Mouse (Mus musculus): ENCODE measurements around the gene Cox7c. TPM values are rescaled to one million over a fixed set of nuclear protein-coding genes. Genes with fewer than 3 reads are reported as not detected.
"Not testable (repeated sequence)": the region's sequence is repeated elsewhere in the genome, so short reads cannot be mapped to it uniquely, and the experiment has no call there.

Gene Cox7c
- 353 and 518 TPM in 2 replicates for total RNA-seq (2017)

- peak; percentile 99 for ATAC-seq (replicated peaks; ENCODE audit: low read depth, poor library complexity, severe bottlenecking)
Observed at GRCm38 (mm10) chr13:86046254-86046951, at the start of gene Cox7c. Gene Cox7c (minus strand): TSS chr13:86046904.

- no peak for ATAC-seq (replicated peaks; ENCODE audit: low read depth, poor library complexity, severe bottlenecking)
Observed at GRCm38 (mm10) chr13:86068011-86068724, 21.5 kb upstream of the Cox7c start.

DNA sequence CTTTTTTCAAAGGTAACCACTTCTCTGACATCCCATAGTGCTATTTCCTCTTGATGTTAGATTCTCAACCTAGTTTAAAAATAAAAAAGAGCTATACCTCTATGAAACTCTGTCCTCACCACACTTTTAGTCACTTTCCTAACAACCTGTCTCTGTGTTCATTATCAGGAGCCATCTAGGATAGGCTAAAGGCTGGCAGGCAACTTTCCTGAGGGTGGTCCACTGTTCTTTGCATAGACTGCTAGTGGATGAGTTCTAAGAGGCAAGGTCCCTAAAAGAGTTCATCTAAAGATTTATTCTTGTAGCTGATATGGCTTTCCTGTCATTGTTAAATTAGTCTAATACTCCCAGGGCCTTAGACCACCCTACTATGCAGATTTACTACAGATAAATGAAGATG lies 20.8 kb upstream of the Cox7c start:
- ATAC-seq (replicated peaks; ENCODE audit: low read depth, poor library complexity, severe bottlenecking) = no peak

GRCm38 (mm10) chr13:86054091-86054490 lies 7.4 kb upstream of the Cox7c start:
- ATAC-seq (replicated peaks; ENCODE audit: low read depth, poor library complexity, severe bottlenecking) = not testable (repeated sequence)

GRCm38 (mm10) chr13:86004907-86005675 lies 41.6 kb downstream of the Cox7c start:
- ATAC-seq (replicated peaks; ENCODE audit: low read depth, poor library complexity, severe bottlenecking) = no peak
